Mouse (Mus musculus): ENCODE results near the gene Lrp1. TPM values are rescaled to one million over a fixed set of nuclear protein-coding genes. Genes with fewer than 3 reads are reported as not detected.

Lrp1 gene
- polyA plus RNA-seq, 1 experiment from 2014 or later: 95.6 TPM

DNA sequence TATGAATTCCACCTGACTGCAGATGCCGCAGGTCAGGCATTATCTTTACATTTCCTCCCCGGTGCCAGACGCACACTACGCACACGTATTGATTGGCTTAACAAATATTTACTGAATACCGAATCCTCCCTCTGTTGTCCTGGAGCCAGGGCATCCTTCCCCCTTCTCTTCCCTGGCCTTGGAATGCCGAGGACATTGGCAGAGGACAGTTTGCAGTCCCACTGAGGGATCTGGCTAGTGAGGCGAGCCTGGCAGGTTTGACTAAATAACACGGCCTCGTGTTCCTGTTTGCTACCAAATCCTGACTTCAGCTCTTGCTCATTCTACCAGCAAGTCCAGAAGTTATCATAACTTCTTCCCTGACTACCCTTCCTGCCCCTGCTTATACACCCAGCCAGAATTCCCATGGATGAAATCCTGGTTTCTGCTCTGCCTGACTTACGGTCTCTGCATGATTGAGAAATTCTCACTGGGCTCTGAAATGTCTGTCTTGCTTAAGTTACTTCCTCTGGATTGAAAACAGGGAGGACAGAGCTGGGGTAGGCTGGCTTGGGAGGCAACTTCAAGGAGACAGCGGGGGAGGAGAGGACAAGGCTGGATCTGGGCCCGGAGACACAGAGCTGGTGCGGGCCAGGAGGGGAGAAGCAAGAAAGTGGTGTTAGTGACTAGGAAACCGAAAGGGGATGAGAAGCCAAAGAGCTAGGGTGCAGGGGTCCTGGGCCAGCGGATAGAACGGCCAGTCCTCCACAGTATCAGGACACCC lies 21.0 kb downstream of the Lrp1 start:
- H3K9me3 ChIP-seq (replicated peaks; ENCODE audit: control insufficient read depth, low read length): no peaks in the 10 kb centered on the region
- H3K27me3 ChIP-seq (ENCODE audit: control insufficient read depth, insufficient read depth, low read length): no peaks in the 10 kb centered on the region
- ATAC-seq (ENCODE audit: insufficient read depth, low FRiP score): peak; percentile 14; the same call in 1 of the 2 replicates
- H3K27ac ChIP-seq (ENCODE audit: low read length): peak overlapping the region; percentile 85
- peaks cover 75% of the 10 kb centered on the region for H3K4me1 ChIP-seq (ENCODE audit: control insufficient read depth, insufficient read depth, low read length)
- no peak overlapping the region for H3K4me3 ChIP-seq (replicated peaks; ENCODE audit: low read length)
- peak overlapping the region; percentile 51; the same call in 1 of the 2 replicates for H3K9ac ChIP-seq (ENCODE audit: low read length)
- H3K4me2 ChIP-seq (ENCODE audit: low read depth, low read length): peak overlapping the region; percentile 4; the same call in 1 of the 2 replicates
- peaks cover 7% of the 10 kb centered on the region; the same call in 1 of the 2 replicates for H3K36me3 ChIP-seq (ENCODE audit: control insufficient read depth, insufficient read depth, low read length)
- WGBS: 29% methylated on average over 17 of the region's 17 CpGs

DNA sequence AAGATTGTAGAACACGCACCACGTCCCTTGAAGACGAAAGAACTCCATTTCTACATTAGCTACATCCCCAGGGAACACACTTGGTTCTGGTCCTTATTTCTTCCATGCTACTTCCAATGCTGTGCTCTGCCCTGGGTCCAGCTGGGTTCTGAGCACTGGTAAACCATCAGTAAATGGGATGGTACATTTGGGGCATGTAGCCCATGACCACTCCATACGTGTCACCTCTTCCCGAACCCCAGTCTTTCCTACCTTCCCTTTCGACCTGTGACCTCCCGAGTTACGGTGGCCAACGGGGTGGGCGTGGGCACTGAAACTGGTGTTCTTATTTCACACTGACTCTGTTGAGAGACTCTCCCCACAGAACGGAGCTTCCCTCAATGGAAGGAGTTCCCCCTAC lies 21.7 kb downstream of the Lrp1 start:
- Histone ChIP-seq H3K9me3 (replicated peaks; ENCODE audit: control insufficient read depth, low read length) (no peaks in the 10 kb centered on the region), H3K27ac (ENCODE audit: low read length) (peak overlapping the region; percentile 5; the same call in 1 of the 2 replicates), H3K9ac (ENCODE audit: low read length) (no peak overlapping the region), H3K27me3 (ENCODE audit: control insufficient read depth, insufficient read depth, low read length) (no peaks in the 10 kb centered on the region), H3K4me3 (replicated peaks; ENCODE audit: low read length) (no peak overlapping the region), H3K4me1 (ENCODE audit: control insufficient read depth, insufficient read depth, low read length) (peaks cover 71% of the 10 kb centered on the region), H3K36me3 (ENCODE audit: control insufficient read depth, insufficient read depth, low read length) (peaks cover 10% of the 10 kb centered on the region; the same call in 1 of the 2 replicates), H3K4me2 (ENCODE audit: low read depth, low read length) (no peak overlapping the region)
- 75% methylated on average over 11 of the region's 11 CpGs for WGBS
- no peak for ATAC-seq (ENCODE audit: insufficient read depth, low FRiP score)

- ATAC-seq (ENCODE audit: insufficient read depth, low FRiP score): no peak
- Histone ChIP-seq H3K4me2 (ENCODE audit: low read depth, low read length) (no peak overlapping the region), H3K27me3 (ENCODE audit: control insufficient read depth, insufficient read depth, low read length) (no peaks in the 10 kb centered on the region), H3K9ac (ENCODE audit: low read length) (no peak overlapping the region), H3K4me1 (ENCODE audit: control insufficient read depth, insufficient read depth, low read length) (peaks cover 68% of the 10 kb centered on the region), H3K4me3 (replicated peaks; ENCODE audit: low read length) (no peak overlapping the region), H3K36me3 (ENCODE audit: control insufficient read depth, insufficient read depth, low read length) (peaks cover 10% of the 10 kb centered on the region; the same call in 1 of the 2 replicates), H3K9me3 (replicated peaks; ENCODE audit: control insufficient read depth, low read length) (no peaks in the 10 kb centered on the region), H3K27ac (ENCODE audit: low read length) (no peak overlapping the region)
- WGBS: 60% methylated on average over 8 of the region's 8 CpGs
Observed at GRCm38 (mm10) chr10:127598607-127599006, 22.3 kb downstream of the Lrp1 start.

DNA sequence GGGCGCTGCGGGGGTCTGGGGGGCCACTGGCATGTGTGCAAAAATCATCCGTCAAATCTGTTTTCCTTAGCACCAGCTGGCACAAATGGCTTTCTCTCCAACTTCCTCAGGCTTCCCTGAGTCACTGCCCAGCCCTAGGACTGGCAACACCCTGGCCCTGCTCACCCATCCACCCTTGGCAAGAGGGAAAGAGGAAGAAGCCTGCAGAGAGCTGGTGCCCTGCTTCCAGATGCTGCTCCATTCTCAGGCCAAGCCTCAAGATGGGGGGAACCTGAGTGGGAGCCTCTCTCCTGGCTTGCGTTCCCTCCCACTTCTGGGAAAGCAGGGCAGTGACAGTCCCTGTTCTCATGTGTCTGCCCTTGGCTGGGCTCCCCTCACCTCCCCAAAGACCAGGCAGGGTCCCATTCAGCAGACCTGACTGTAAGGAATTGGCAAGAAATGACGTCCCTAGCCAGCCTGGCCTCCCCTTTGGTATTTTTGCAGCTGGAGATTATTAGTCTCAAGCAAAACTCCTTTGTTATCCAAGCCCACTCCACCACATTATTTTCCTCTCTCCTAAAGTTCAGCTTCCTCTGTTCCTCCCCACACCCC lies 23.5 kb downstream of the Lrp1 start:
- Histone ChIP-seq H3K4me2 (ENCODE audit: low read depth, low read length) (no peak overlapping the region), H3K4me1 (ENCODE audit: control insufficient read depth, insufficient read depth, low read length) (peaks cover 59% of the 10 kb centered on the region), H3K27me3 (ENCODE audit: control insufficient read depth, insufficient read depth, low read length) (no peaks in the 10 kb centered on the region), H3K36me3 (ENCODE audit: control insufficient read depth, insufficient read depth, low read length) (peaks cover 10% of the 10 kb centered on the region; the same call in 1 of the 2 replicates), H3K9ac (ENCODE audit: low read length) (no peak overlapping the region), H3K4me3 (replicated peaks; ENCODE audit: low read length) (no peak overlapping the region), H3K9me3 (replicated peaks; ENCODE audit: control insufficient read depth, low read length) (no peaks in the 10 kb centered on the region), H3K27ac (ENCODE audit: low read length) (peak overlapping the region; percentile 28; the same call in 1 of the 2 replicates)
- no peak for ATAC-seq (ENCODE audit: insufficient read depth, low FRiP score)
- 64% methylated on average over 5 of the region's 5 CpGs for WGBS

DNA sequence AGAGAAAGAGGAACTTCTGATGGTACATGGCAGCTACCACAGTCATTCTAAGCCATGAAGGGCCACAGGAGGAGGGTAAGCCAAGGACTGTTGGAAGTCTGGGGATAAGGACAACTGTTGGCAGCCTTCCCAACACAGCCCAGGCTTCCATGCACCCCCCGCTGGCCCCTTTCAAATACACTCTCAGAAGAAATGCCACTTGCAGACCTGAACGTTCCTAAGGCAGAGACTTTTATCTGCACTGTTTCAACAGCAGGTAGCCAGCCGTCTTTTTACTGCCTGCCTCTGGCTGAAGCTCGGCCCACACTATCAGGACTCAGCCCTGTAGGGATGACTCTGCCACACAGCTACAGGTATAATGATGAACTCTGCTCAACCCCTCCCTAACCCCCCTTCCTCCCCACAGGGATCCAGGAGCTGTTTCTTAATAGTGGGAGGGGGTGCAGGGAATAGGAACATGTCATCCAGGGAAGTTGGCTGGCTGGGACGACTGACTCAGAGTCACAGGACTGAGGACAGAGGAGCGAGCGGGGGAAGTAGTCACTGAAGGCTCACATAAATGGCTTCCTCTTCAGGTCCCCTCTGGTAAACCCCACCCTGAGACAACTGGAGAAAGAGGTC lies 24.5 kb downstream of the Lrp1 start:
- H3K9ac ChIP-seq (ENCODE audit: low read length): peak overlapping the region; percentile 43; the same call in 1 of the 2 replicates

GRCm38 (mm10) chr10:127594930-127595715 lies 25.8 kb downstream of the Lrp1 start:
- H3K36me3 ChIP-seq (ENCODE audit: control insufficient read depth, insufficient read depth, low read length): 0 out of 2 replicates have a peak, but pooled peaks cover 7% of the 10 kb centered on the region
- H3K27ac ChIP-seq (ENCODE audit: low read length): peak overlapping the region; percentile 80; the same call in 1 of the 2 replicates
- H3K9me3 ChIP-seq (replicated peaks; ENCODE audit: control insufficient read depth, low read length): no peaks in the 10 kb centered on the region
- peaks cover 59% of the 10 kb centered on the region for H3K4me1 ChIP-seq (ENCODE audit: control insufficient read depth, insufficient read depth, low read length)
- no peak overlapping the region for H3K9ac ChIP-seq (ENCODE audit: low read length)
- H3K27me3 ChIP-seq (ENCODE audit: control insufficient read depth, insufficient read depth, low read length): no peaks in the 10 kb centered on the region
- 75% methylated on average over 30 of the region's 30 CpGs for WGBS
- H3K4me2 ChIP-seq (ENCODE audit: low read depth, low read length): no peak overlapping the region
- H3K4me3 ChIP-seq (replicated peaks; ENCODE audit: low read length): no peak overlapping the region
- no peak for ATAC-seq (ENCODE audit: insufficient read depth, low FRiP score)

More for the DNA sequence above, 24.5 kb downstream of the Lrp1 start:
- peak overlapping the region; percentile 80 for H3K27ac ChIP-seq (ENCODE audit: low read length)
- 36% methylated on average over 7 of the region's 7 CpGs for WGBS
- H3K4me3 ChIP-seq (replicated peaks; ENCODE audit: low read length): no peak overlapping the region
- no peak overlapping the region for H3K4me2 ChIP-seq (ENCODE audit: low read depth, low read length)
- 0 out of 2 replicates have a peak, but pooled peaks cover 4% of the 10 kb centered on the region for H3K36me3 ChIP-seq (ENCODE audit: control insufficient read depth, insufficient read depth, low read length)
- H3K4me1 ChIP-seq (ENCODE audit: control insufficient read depth, insufficient read depth, low read length): peaks cover 67% of the 10 kb centered on the region
- no peaks in the 10 kb centered on the region for H3K9me3 ChIP-seq (replicated peaks; ENCODE audit: control insufficient read depth, low read length)
- no peaks in the 10 kb centered on the region for H3K27me3 ChIP-seq (ENCODE audit: control insufficient read depth, insufficient read depth, low read length)
- ATAC-seq (ENCODE audit: insufficient read depth, low FRiP score): peak; percentile 34; the same call in 1 of the 2 replicates

GRCm38 (mm10) chr10:127594405-127594804 lies 26.5 kb downstream of the Lrp1 start:
- Histone ChIP-seq H3K9ac (ENCODE audit: low read length) (no peak overlapping the region), H3K36me3 (ENCODE audit: control insufficient read depth, insufficient read depth, low read length) (0 out of 2 replicates have a peak, but pooled peaks cover 11% of the 10 kb centered on the region), H3K4me1 (ENCODE audit: control insufficient read depth, insufficient read depth, low read length) (peaks cover 52% of the 10 kb centered on the region), H3K27ac (ENCODE audit: low read length) (no peak overlapping the region; the same call in 1 of the 2 replicates), H3K27me3 (ENCODE audit: control insufficient read depth, insufficient read depth, low read length) (no peaks in the 10 kb centered on the region), H3K4me3 (replicated peaks; ENCODE audit: low read length) (no peak overlapping the region), H3K9me3 (replicated peaks; ENCODE audit: control insufficient read depth, low read length) (no peaks in the 10 kb centered on the region), H3K4me2 (ENCODE audit: low read depth, low read length) (no peak overlapping the region)
- WGBS: 60% methylated on average over 8 of the region's 8 CpGs
- no peak for ATAC-seq (ENCODE audit: insufficient read depth, low FRiP score)

- Histone ChIP-seq H3K9ac (ENCODE audit: low read length) (no peak overlapping the region), H3K27ac (ENCODE audit: low read length) (no peak overlapping the region), H3K27me3 (ENCODE audit: control insufficient read depth, insufficient read depth, low read length) (no peaks in the 10 kb centered on the region), H3K4me1 (ENCODE audit: control insufficient read depth, insufficient read depth, low read length) (peaks cover 41% of the 10 kb centered on the region), H3K9me3 (replicated peaks; ENCODE audit: control insufficient read depth, low read length) (no peaks in the 10 kb centered on the region), H3K4me2 (ENCODE audit: low read depth, low read length) (no peak overlapping the region), H3K36me3 (ENCODE audit: control insufficient read depth, insufficient read depth, low read length) (0 out of 2 replicates have a peak, but pooled peaks cover 11% of the 10 kb centered on the region), H3K4me3 (replicated peaks; ENCODE audit: low read length) (no peak overlapping the region)
- no peak for ATAC-seq (ENCODE audit: insufficient read depth, low FRiP score)
- WGBS: 61% methylated on average over 13 of the region's 13 CpGs
Observed at GRCm38 (mm10) chr10:127592850-127593249, 28.1 kb downstream of the Lrp1 start.
